Mouse (Mus musculus) heart, embryonic 13.5 days (tissue): Measurements from ENCODE around the gene Ezh1. TPM values are rescaled to one million over a fixed set of nuclear protein-coding genes. Genes with fewer than 3 reads are reported as not detected.

Experiments used
- ATAC-seq: fragments of 200-750 bp; cut with Nextera tagmentation; 2 replicates; pipeline ENCODE4 v1.8.0; 2017; ENCODE audit warnings: moderate TSS enrichment; ENCODE audit not compliant: insufficient number of reproducible peaks, low FRiP score, low TSS enrichment; ENCODE audit errors: extremely low read depth
- H3K27ac ChIP-seq: fragments of 300-500 bp; sonication (generic); replicated peaks from 2 replicates; pipeline ENCODE4 v1.5.1; 2015; ENCODE audit warnings: moderate library complexity, mild to moderate bottlenecking, inconsistent platforms
- H3K27me3 ChIP-seq: fragments of 300-500 bp; sonication (generic); replicated peaks from 2 replicates; pipeline ENCODE4 v1.6.1; 2015; ENCODE audit warnings: mild to moderate bottlenecking, inconsistent platforms
- H3K36me3 ChIP-seq: fragments of 300-500 bp; sonication (generic); 2 replicates; pipeline ENCODE4 v1.6.1; 2015; ENCODE audit warnings: mild to moderate bottlenecking, inconsistent platforms
- H3K4me1 ChIP-seq: fragments of 300-500 bp; sonication (generic); 2 replicates; pipeline ENCODE4 v1.6.1; 2015; ENCODE audit warnings: inconsistent platforms
- H3K4me2 ChIP-seq: fragments of 300-500 bp; sonication (generic); 2 replicates; pipeline ENCODE4 v1.6.1; 2015; ENCODE audit warnings: inconsistent platforms, mild to moderate bottlenecking, moderate library complexity
- H3K4me3 ChIP-seq: fragments of 300-500 bp; sonication (generic); 2 replicates; pipeline ENCODE4 v1.5.1; 2015; ENCODE audit warnings: moderate library complexity, mild to moderate bottlenecking, inconsistent platforms
- H3K9ac ChIP-seq: fragments of 300-500 bp; sonication (generic); 2 replicates; pipeline ENCODE4 v1.6.1; 2015; ENCODE audit warnings: inconsistent platforms, mild to moderate bottlenecking, moderate library complexity
- H3K9me3 ChIP-seq: fragments of 300-500 bp; sonication (generic); 2 replicates; pipeline ENCODE4 v1.6.1; 2016; ENCODE audit warnings: inconsistent platforms
- WGBS: fragments of 180-500 bp; shearing (Covaris S2); methylation state at CpG from one replicate; pipeline ENCODE4 v1.1.7; 2015; ENCODE audit warnings: mixed read lengths; 5-methylcytosine and 5-hydroxymethylcytosine counted together
- polyA plus RNA-seq: library from polyadenylated mRNA; unstranded; fragments of >200 nt; fragmentation: Nextera tagmentation; extraction: Ambion mirVana; gene quantifications from 2 replicates; pipeline ENCODE4 v1.2.1, GENCODE M21; 2015

Ezh1 gene
- polyA plus RNA-seq, 1 experiment from 2014 or later, result 11.7 TPM

DNA sequence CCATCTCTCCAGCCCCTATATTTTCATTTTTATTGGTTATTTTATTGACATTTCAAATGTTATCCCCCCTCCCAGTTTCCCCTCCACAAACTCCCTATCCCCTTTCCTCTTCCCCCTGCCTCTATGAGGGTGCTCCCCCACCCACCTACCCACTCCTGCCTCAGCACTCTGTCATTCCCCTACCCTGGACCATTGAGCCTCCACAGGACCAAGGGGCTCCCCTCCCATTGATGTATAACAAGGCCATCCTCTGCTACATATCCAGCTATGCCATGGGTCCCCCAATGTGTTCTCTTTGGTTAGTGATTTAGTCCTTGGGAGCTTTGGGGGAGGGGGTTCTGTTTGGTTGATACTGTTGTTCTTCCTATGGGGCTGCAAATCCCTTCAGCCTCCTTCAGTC, 71.6 kb downstream of the Ezh1 start:
- Histone ChIP-seq H3K36me3 (no peaks in the 10 kb centered on the region), H3K4me1 (peaks cover 15% of the 10 kb centered on the region), H3K4me3 (no peak overlapping the region), H3K4me2 (no peak overlapping the region), H3K9ac (no peak overlapping the region), H3K9me3 (no peaks in the 10 kb centered on the region), H3K27me3 (peaks cover 12% of the 10 kb centered on the region; the same call in 1 of the 2 replicates), H3K27ac (no peak overlapping the region)
- ATAC-seq, result no peak

GRCm38 (mm10) chr11:101152825-101153224, 73.4 kb downstream of the Ezh1 start:
- no peak overlapping the region for H3K27ac ChIP-seq
- H3K4me1 ChIP-seq, result peaks cover 25% of the 10 kb centered on the region
- ATAC-seq, result no peak
- 74% methylated on average over 1 of the region's 1 CpGs for whole genome bisulfite sequencing
- H3K9ac ChIP-seq, result no peak overlapping the region
- H3K9me3 ChIP-seq, result no peaks in the 10 kb centered on the region
- H3K4me2 ChIP-seq, result no peak overlapping the region
- H3K4me3 ChIP-seq, result no peak overlapping the region
- H3K36me3 ChIP-seq, result no peaks in the 10 kb centered on the region
- H3K27me3 ChIP-seq, result peaks cover 10% of the 10 kb centered on the region; the same call in 1 of the 2 replicates

GRCm38 (mm10) chr11:101151063-101151462, 75.2 kb downstream of the Ezh1 start:
- Histone ChIP-seq H3K36me3 (no peaks in the 10 kb centered on the region), H3K9me3 (no peaks in the 10 kb centered on the region), H3K4me2 (no peak overlapping the region), H3K4me3 (no peak overlapping the region), H3K27ac (no peak overlapping the region), H3K4me1 (peaks cover 22% of the 10 kb centered on the region), H3K9ac (no peak overlapping the region), H3K27me3 (no peaks in the 10 kb centered on the region)
- WGBS, result 41% methylated on average over 2 of the region's 2 CpGs
- ATAC-seq, result no peak

DNA sequence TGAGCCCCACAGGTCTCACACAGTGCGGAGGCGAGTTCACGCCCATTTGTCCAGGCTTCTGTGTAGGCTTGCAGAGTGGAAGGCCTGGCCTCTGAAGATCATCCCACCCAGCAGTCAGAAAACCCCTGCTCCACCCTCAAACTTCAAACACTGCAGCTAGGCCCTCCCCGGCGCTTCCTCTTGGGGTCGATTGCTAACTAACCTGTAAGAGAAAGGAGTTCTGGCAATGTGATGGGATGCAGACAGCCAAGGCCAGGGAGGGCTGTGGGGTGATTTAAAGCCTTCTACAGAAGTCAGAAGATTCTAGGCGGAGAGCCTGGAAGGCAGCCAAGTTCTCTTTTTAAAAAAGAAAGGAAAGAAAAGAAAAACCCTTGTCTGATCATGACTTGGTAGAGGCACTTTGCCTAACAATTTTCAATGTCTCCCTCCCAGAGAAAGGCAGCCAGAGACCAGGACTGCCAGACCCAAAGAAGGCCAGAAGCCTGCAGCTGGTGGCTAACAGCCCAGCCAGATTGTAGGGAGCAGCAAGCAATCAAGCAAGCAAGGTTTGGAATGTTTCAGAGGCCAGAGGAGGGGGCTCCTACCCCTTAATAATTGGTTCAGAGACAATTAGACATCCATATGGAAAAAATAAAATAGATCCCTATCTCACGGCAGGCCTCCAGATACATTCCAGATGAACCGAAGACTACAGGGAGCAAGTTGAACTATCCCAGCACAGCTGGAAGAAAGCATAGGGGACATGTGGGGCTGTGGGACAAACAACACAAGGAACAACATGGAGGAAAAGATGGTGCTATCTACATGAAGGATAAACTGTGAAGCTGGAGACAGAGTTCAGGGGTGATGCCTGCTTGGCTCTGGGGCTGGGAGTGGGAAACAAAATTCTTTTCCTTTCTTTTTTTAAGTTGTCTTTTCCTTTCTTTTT, 76.8 kb downstream of the Ezh1 start:
- no peak overlapping the region for H3K4me2 ChIP-seq
- H3K27ac ChIP-seq, result peak overlapping the region; percentile 52

GRCm38 (mm10) chr11:101148751-101149150, 77.5 kb downstream of the Ezh1 start:
- 69% methylated on average over 10 of the region's 10 CpGs for WGBS
- ATAC-seq, result no peak
- H3K4me2 ChIP-seq, result no peak overlapping the region
- H3K9ac ChIP-seq, result peak overlapping the region; percentile 57; the same call in 1 of the 2 replicates
- H3K4me1 ChIP-seq, result peaks cover 17% of the 10 kb centered on the region
- no peaks in the 10 kb centered on the region for H3K36me3 ChIP-seq
- peak overlapping the region; percentile 52; the same call in 1 of the 2 replicates for H3K27ac ChIP-seq
- no peaks in the 10 kb centered on the region for H3K9me3 ChIP-seq
- no peak overlapping the region for H3K4me3 ChIP-seq
- H3K27me3 ChIP-seq, result no peaks in the 10 kb centered on the region

More for the DNA sequence above, 76.8 kb downstream of the Ezh1 start:
- H3K4me1 ChIP-seq, result peaks cover 13% of the 10 kb centered on the region
- peak overlapping the region; percentile 57; the same call in 1 of the 2 replicates for H3K9ac ChIP-seq
- 45% methylated on average over 9 of the region's 9 CpGs for WGBS
- H3K27me3 ChIP-seq, result no peaks in the 10 kb centered on the region
- no peaks in the 10 kb centered on the region for H3K9me3 ChIP-seq
- H3K4me3 ChIP-seq, result no peak overlapping the region
- ATAC-seq, result no peak
- no peaks in the 10 kb centered on the region for H3K36me3 ChIP-seq

GRCm38 (mm10) chr11:101146377-101146776, 79.9 kb downstream of the Ezh1 start:
- Histone ChIP-seq H3K36me3 (no peaks in the 10 kb centered on the region), H3K4me3 (no peak overlapping the region), H3K27ac (no peak overlapping the region), H3K4me1 (peaks cover 29% of the 10 kb centered on the region), H3K4me2 (no peak overlapping the region), H3K9ac (no peak overlapping the region), H3K27me3 (no peaks in the 10 kb centered on the region), H3K9me3 (no peaks in the 10 kb centered on the region)
- WGBS, result 39% methylated on average over 10 of the region's 10 CpGs
- ATAC-seq, result no peak

- Histone ChIP-seq H3K4me3 (peak overlapping the region; percentile 39), H3K4me1 (peaks cover 36% of the 10 kb centered on the region), H3K9me3 (no peaks in the 10 kb centered on the region), H3K36me3 (no peaks in the 10 kb centered on the region), H3K27ac (peak overlapping the region; percentile 15; the same call in 1 of the 2 replicates), H3K4me2 (peak overlapping the region; percentile 69), H3K9ac (peak overlapping the region; percentile 73), H3K27me3 (no peaks in the 10 kb centered on the region)
- no peak for ATAC-seq
- WGBS, result 26% methylated on average over 19 of the region's 19 CpGs
Observed at GRCm38 (mm10) chr11:101143338-101144225, 82.7 kb downstream of the Ezh1 start.

- H3K9ac ChIP-seq, result no peak overlapping the region
- peaks cover 37% of the 10 kb centered on the region for H3K4me1 ChIP-seq
- no peaks in the 10 kb centered on the region for H3K9me3 ChIP-seq
- H3K4me3 ChIP-seq, result no peak overlapping the region
- no peak for ATAC-seq
- WGBS, result 79% methylated on average over 10 of the region's 10 CpGs
- no peak overlapping the region for H3K4me2 ChIP-seq
- H3K27me3 ChIP-seq, result no peaks in the 10 kb centered on the region
- H3K27ac ChIP-seq, result no peak overlapping the region
- H3K36me3 ChIP-seq, result no peaks in the 10 kb centered on the region
Observed at GRCm38 (mm10) chr11:101142215-101142967, 83.9 kb downstream of the Ezh1 start.

Other genes starting within 250 kb of the Ezh1 start
- gene Atp6v0a1, start 217.0 kb downstream of the Ezh1 start, polyA plus RNA-seq, result 54.9 and 58.1 TPM in 2 replicates
- gene Naglu, start 156.5 kb downstream of the Ezh1 start, polyA plus RNA-seq, result 13.5 and 13.7 TPM in 2 replicates
- 0.14 and 0.17 TPM in 2 replicates for gene Hsd17b1, start 148.1 kb downstream of the Ezh1 start, polyA plus RNA-seq
- gene Coasy, start 143.9 kb downstream of the Ezh1 start, polyA plus RNA-seq, result 26.8 and 28.4 TPM in 2 replicates
- 36.3 and 41.6 TPM in 2 replicates for gene Mlx, start 139.2 kb downstream of the Ezh1 start, polyA plus RNA-seq
- 21.4 and 26.6 TPM in 2 replicates for gene Psmc3ip, start 131.0 kb downstream of the Ezh1 start, polyA plus RNA-seq
- 12.0 and 14.1 TPM in 2 replicates for gene Retreg3, start 106.6 kb downstream of the Ezh1 start, polyA plus RNA-seq
- gene Tubg1, start 106.5 kb downstream of the Ezh1 start, polyA plus RNA-seq, result 77.2 and 83.0 TPM in 2 replicates
- gene Tubg2, start 70.6 kb downstream of the Ezh1 start, polyA plus RNA-seq, result 3.1 and 4.3 TPM in 2 replicates
- gene Cntnap1, start 55.9 kb downstream of the Ezh1 start, polyA plus RNA-seq, result 0.52 and 0.55 TPM in 2 replicates
- 7.6 and 8.5 TPM in 2 replicates for gene Plekhh3, start 55.1 kb downstream of the Ezh1 start, polyA plus RNA-seq
- 0.19 and 0.33 TPM in 2 replicates for gene Ccr10, start 51.0 kb downstream of the Ezh1 start, polyA plus RNA-seq
- gene Ramp2, start 19.6 kb upstream of the Ezh1 start, polyA plus RNA-seq, result 210 and 234 TPM in 2 replicates
- gene Vps25, start 27.2 kb upstream of the Ezh1 start, polyA plus RNA-seq, result 98.8 and 111 TPM in 2 replicates
- gene Wnk4, start 34.1 kb upstream of the Ezh1 start, polyA plus RNA-seq, result 7.6 and 8.0 TPM in 2 replicates
- 0.48 and 0.65 TPM in 2 replicates for gene Cntd1, start 52.5 kb upstream of the Ezh1 start, polyA plus RNA-seq
- 165 and 171 TPM in 2 replicates for gene Coa3, start 52.7 kb upstream of the Ezh1 start, polyA plus RNA-seq
- gene Becn1, start 75.8 kb upstream of the Ezh1 start, polyA plus RNA-seq, result 128 and 130 TPM in 2 replicates
- gene Psme3, start 89.8 kb upstream of the Ezh1 start, polyA plus RNA-seq, result 99.0 and 105 TPM in 2 replicates
- gene Aoc2, start 98.6 kb upstream of the Ezh1 start, polyA plus RNA-seq, result 0.70 and 0.75 TPM in 2 replicates
- 0.28 and 0.32 TPM in 2 replicates for gene Aoc3, start 104.1 kb upstream of the Ezh1 start, polyA plus RNA-seq
- gene G6pc, start 141.1 kb upstream of the Ezh1 start, polyA plus RNA-seq, result not detected in 2 replicates
- 35.4 and 45.9 TPM in 2 replicates for gene Aarsd1, start 191.2 kb upstream of the Ezh1 start, polyA plus RNA-seq
- gene Gm27029, start 198.3 kb upstream of the Ezh1 start, polyA plus RNA-seq, result 14.7 and 18.3 TPM in 2 replicates
- gene Rundc1, start 198.6 kb upstream of the Ezh1 start, polyA plus RNA-seq, result 13.1 and 14.3 TPM in 2 replicates
- gene Ptges3l, start 198.9 kb upstream of the Ezh1 start, polyA plus RNA-seq, result 71.6 and 75.1 TPM in 2 replicates
- gene Rpl27, start 215.8 kb upstream of the Ezh1 start, polyA plus RNA-seq, result 222 and 239 TPM in 2 replicates
- gene Ifi35, start 221.9 kb upstream of the Ezh1 start, polyA plus RNA-seq, result 11.6 and 13.7 TPM in 2 replicates
- gene Rnd2, start 238.5 kb upstream of the Ezh1 start, polyA plus RNA-seq, result 23.5 and 26.4 TPM in 2 replicates
- gene Vat1, start 239.8 kb upstream of the Ezh1 start, polyA plus RNA-seq, result 28.0 and 28.9 TPM in 2 replicates